Comparison of ENCODE assay signal across 10 mouse cellular contexts in genomic region chr10:62132691-62133281, GRCm38 (mm10). TPM values are rescaled to one million over a fixed set of nuclear protein-coding genes. Genes with fewer than 3 reads are reported as not detected.
DNase-seq lines count a peak whose midpoint lies in the region; ATAC-seq and TF ChIP-seq lines count a peak whose summit lies in the region.
"Had no signal": no experiment of that assay in that cellular context is flagged by ENCODE, and none has a peak within 500 bp of the region (broad histone marks: within the 10 kb centered on the region; RNA-seq: fewer than 3 reads in every experiment).

Neurog3 (plus strand) TSS chr10:62133090.

- peak within 1 kb of the TSS; percentile 39 for H3K4me2 ChIP-seq in heart, postnatal 0 days (ENCODE audit: low read depth, low read length)
- H3K4me2 ChIP-seq in stomach, postnatal 0 days (replicated peaks; ENCODE audit: low read depth), result peak within 1 kb of the TSS; percentile 43

- peak within 1 kb of the TSS; percentile 25 for H3K4me3 ChIP-seq in heart, postnatal 0 days (ENCODE audit: low read depth, low read length)
- H3K4me3 ChIP-seq in stomach, postnatal 0 days (ENCODE audit: low read depth, low read length), result peak within 1 kb of the TSS; percentile 23

- no peaks in the 10 kb centered on the region for H3K4me1 ChIP-seq in heart, postnatal 0 days (ENCODE audit: control insufficient read depth, insufficient read depth)
- no peaks in the 10 kb centered on the region for H3K4me1 ChIP-seq in stomach, postnatal 0 days (replicated peaks; ENCODE audit: control insufficient read depth, insufficient read depth)

- no peak for TF ChIP-seq EP300 in heart, postnatal 0 days (IDR thresholded peaks at IDR 0.05; ENCODE audit: low read depth)
- TF ChIP-seq EP300 in stomach, postnatal 0 days (optimal IDR thresholded peaks at IDR 0.05), result no peak

- no peak within 1 kb of the TSS for H3K9ac ChIP-seq in heart, postnatal 0 days (replicated peaks; ENCODE audit: low read depth, low read length)
- H3K9ac ChIP-seq in stomach, postnatal 0 days (ENCODE audit: low read length), result no peak within 1 kb of the TSS

- DNase-seq in spleen, adult 18-20 months, result peak; percentile 18 to 34
- no peak for DNase-seq in spleen, adult 12 weeks (ENCODE audit: low spot score)
- no peak for DNase-seq in heart, postnatal 0 days (ENCODE audit: low spot score)
- DNase-seq in lung, postnatal 10 days, result peak; percentile 13
- no peak for DNase-seq in stomach, postnatal 0 days (ENCODE audit: low spot score)
- no peak for DNase-seq in frontal cortex, postnatal 10 days (ENCODE audit: low spot score in 2 of 2)
- no peak for DNase-seq in layer of hippocampus, postnatal 10 days (ENCODE audit: low spot score in 2 of 2)
- no peak for DNase-seq in gastrocnemius, postnatal 25 days

- no peak for ATAC-seq in heart, postnatal 0 days (ENCODE audit: insufficient read depth, low read depth)
- ATAC-seq in stomach, postnatal 0 days (ENCODE audit: low FRiP score, low TSS enrichment), result no peak

- peaks cover 98% of the 10 kb centered on the region for H3K27me3 ChIP-seq in heart, postnatal 0 days (ENCODE audit: control insufficient read depth, insufficient read depth, low read length)
- peaks cover 25% of the 10 kb centered on the region; the same call in 1 of the 2 replicates for H3K27me3 ChIP-seq in stomach, postnatal 0 days (ENCODE audit: control insufficient read depth, insufficient read depth, low read length)

- H3K27ac ChIP-seq in heart, postnatal 0 days (ENCODE audit: low read depth), result no peak within 1 kb of the TSS
- no peak within 1 kb of the TSS for H3K27ac ChIP-seq in stomach, postnatal 0 days (replicated peaks)

- H3K9me3 ChIP-seq in heart, postnatal 0 days (replicated peaks; ENCODE audit: control insufficient read depth, low read length), result no peaks in the 10 kb centered on the region
- no peaks in the 10 kb centered on the region for H3K9me3 ChIP-seq in stomach, postnatal 0 days (ENCODE audit: control insufficient read depth, low read length)

- 1% methylated on average over 29 of the region's 29 CpGs for WGBS in heart, postnatal 0 days
- WGBS in stomach, postnatal 0 days, result under 1% methylated on average over 24 of the region's 29 CpGs

- H3K36me3 ChIP-seq in heart, postnatal 0 days (replicated peaks; ENCODE audit: control insufficient read depth, insufficient read depth, low read length), result no peaks in the 10 kb centered on the region
- H3K36me3 ChIP-seq in stomach, postnatal 0 days (ENCODE audit: control insufficient read depth, insufficient read depth, low read length), result no peaks in the 10 kb centered on the region

- no peak for TF ChIP-seq CTCF in heart, postnatal 0 days (IDR thresholded peaks at IDR 0.05; ENCODE audit: low read depth)
- TF ChIP-seq CTCF in stomach, postnatal 0 days (IDR thresholded peaks at IDR 0.05; ENCODE audit: low read depth), result no peak

RNA-seq across cellular contexts. Expression of gene Neurog3, which starts in this region (rescaled TPM):
- total RNA-seq in heart, postnatal 0 days (2014; rRNA removed; ENCODE audit: low replicate concordance), result not detected in 2 replicates
- polyA plus RNA-seq in heart, postnatal 0 days (2015; fragmentation: Nextera tagmentation; extraction: Ambion mirVana), result not detected in 2 replicates
- polyA plus RNA-seq in stomach, postnatal 0 days (2015; fragmentation: Nextera tagmentation; extraction: Ambion mirVana), result 0.79 and 1.2 TPM in 2 replicates
- total RNA-seq in layer of hippocampus, postnatal 10 days (2021), result not detected
- total RNA-seq in gastrocnemius, postnatal 25 days (2021), result not detected
- total RNA-seq: adrenal gland, postnatal 36 days had no signal
- polyA plus RNA-seq: gonadal fat pad, adult 2 months had no signal

Comparison
In these comparisons a context has a peak if more than half of its experiments do, and no peak if none do; other contexts are left out.
1. DNase-seq: peak in spleen, adult 18-20 months (2 of 2) and lung, postnatal 10 days (single experiment); none in spleen, adult 12 weeks (single experiment), heart, postnatal 0 days (single experiment), stomach, postnatal 0 days (single experiment), frontal cortex, postnatal 10 days (0 of 2), layer of hippocampus, postnatal 10 days (0 of 2) and gastrocnemius, postnatal 25 days (single experiment).